Mouse (Mus musculus): ENCODE data around the gene Scd2. TPM values are rescaled to one million over a fixed set of nuclear protein-coding genes. Genes with fewer than 3 reads are reported as not detected.
"Not testable (repeated sequence)": the region's sequence is repeated elsewhere in the genome, so short reads cannot be mapped to it uniquely, and the experiment has no call there.

Gene Scd2
- total RNA-seq (2022), result 100 to 1,000 TPM; 662 to 773 (median 703) TPM

- no peak for DNase-seq (ENCODE audit: low spot score in 2 of 2)
Observed at GRCm38 (mm10) chr19:44292941-44293768, at the start of gene Scd2. Gene Scd2 (plus strand): TSS chr19:44293674.

- DNase-seq (ENCODE audit: low spot score in 2 of 2), result no peak
Observed at GRCm38 (mm10) chr19:44245761-44246171, 47.7 kb upstream of the Scd2 start.

- DNase-seq (ENCODE audit: low spot score in 2 of 2), result no peak
Observed at GRCm38 (mm10) chr19:44246341-44246911, 47.0 kb upstream of the Scd2 start.

GRCm38 (mm10) chr19:44247281-44248080 is 46.0 kb upstream of the Scd2 start:
- no peak for DNase-seq (ENCODE audit: low spot score in 2 of 2)

- DNase-seq (ENCODE audit: low spot score in 2 of 2), result peak; percentile 89 to 93
Observed at GRCm38 (mm10) chr19:44248081-44248853, 45.2 kb upstream of the Scd2 start.

- DNase-seq (ENCODE audit: low spot score in 2 of 2), result no peak
Observed at GRCm38 (mm10) chr19:44248854-44249351, 44.6 kb upstream of the Scd2 start.

- not testable (repeated sequence) for DNase-seq (ENCODE audit: low spot score in 2 of 2)
Observed at GRCm38 (mm10) chr19:44251138-44251537, 42.3 kb upstream of the Scd2 start.

- no peak for DNase-seq (ENCODE audit: low spot score in 2 of 2)
Observed at GRCm38 (mm10) chr19:44251936-44252558, 41.4 kb upstream of the Scd2 start.

- not testable (repeated sequence) for DNase-seq (ENCODE audit: low spot score in 2 of 2)
Observed at GRCm38 (mm10) chr19:44254106-44254505, 39.4 kb upstream of the Scd2 start.

GRCm38 (mm10) chr19:44257377-44257966 is 36.0 kb upstream of the Scd2 start:
- no peak for DNase-seq (ENCODE audit: low spot score in 2 of 2)

GRCm38 (mm10) chr19:44259484-44259883 is 34.0 kb upstream of the Scd2 start:
- no peak for DNase-seq (ENCODE audit: low spot score in 2 of 2)

- no peak for DNase-seq (ENCODE audit: low spot score in 2 of 2)
Observed at GRCm38 (mm10) chr19:44260487-44260886, 33.0 kb upstream of the Scd2 start.

GRCm38 (mm10) chr19:44261774-44262173 is 31.7 kb upstream of the Scd2 start:
- DNase-seq (ENCODE audit: low spot score in 2 of 2), result no peak

- no peak for DNase-seq (ENCODE audit: low spot score in 2 of 2)
Observed at GRCm38 (mm10) chr19:44263581-44263980, 29.9 kb upstream of the Scd2 start.

GRCm38 (mm10) chr19:44264226-44264625 is 29.2 kb upstream of the Scd2 start:
- DNase-seq (ENCODE audit: low spot score in 2 of 2), result no peak

- DNase-seq (ENCODE audit: low spot score in 2 of 2), result no peak
Observed at GRCm38 (mm10) chr19:44265300-44265699, 28.2 kb upstream of the Scd2 start.

- DNase-seq (ENCODE audit: low spot score in 2 of 2), result no peak
Observed at GRCm38 (mm10) chr19:44265911-44266337, 27.6 kb upstream of the Scd2 start.

- DNase-seq (ENCODE audit: low spot score in 2 of 2), result no peak
Observed at GRCm38 (mm10) chr19:44266458-44266823, 27.0 kb upstream of the Scd2 start.

GRCm38 (mm10) chr19:44266824-44267498 is 26.5 kb upstream of the Scd2 start:
- DNase-seq (ENCODE audit: low spot score in 2 of 2), result peak; percentile 90
